Mouse (Mus musculus): Measurements from ENCODE around the gene D5Ertd577e.
"Not testable (repeated sequence)": the region's sequence is repeated elsewhere in the genome, so short reads cannot be mapped to it uniquely, and the experiment has no call there.

D5Ertd577e gene

DNA sequence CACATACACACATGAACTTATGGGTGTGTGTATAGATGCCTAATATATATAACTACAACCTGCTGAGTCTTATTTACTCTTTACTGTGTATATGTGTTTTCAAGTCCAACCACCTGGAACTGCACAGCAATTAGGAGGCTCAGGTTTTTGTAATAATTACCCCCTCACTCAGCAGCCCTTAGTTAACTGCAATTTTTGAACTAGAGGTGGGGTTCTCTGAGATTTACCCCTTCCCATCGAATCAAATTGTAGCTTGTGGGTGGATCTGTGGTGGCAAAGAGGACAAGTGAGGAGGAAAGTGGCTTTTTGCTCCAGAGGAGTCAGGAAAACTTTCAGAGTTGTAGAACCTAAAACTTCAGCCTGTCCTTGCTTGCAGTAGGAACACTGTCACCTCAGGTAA is at the start of gene D5Ertd577e:
Gene D5Ertd577e (plus strand): TSS at position 301 of the 400 bp plus-strand sequence.
- not testable (repeated sequence) for ATAC-seq (ENCODE audit: low TSS enrichment)

DNA sequence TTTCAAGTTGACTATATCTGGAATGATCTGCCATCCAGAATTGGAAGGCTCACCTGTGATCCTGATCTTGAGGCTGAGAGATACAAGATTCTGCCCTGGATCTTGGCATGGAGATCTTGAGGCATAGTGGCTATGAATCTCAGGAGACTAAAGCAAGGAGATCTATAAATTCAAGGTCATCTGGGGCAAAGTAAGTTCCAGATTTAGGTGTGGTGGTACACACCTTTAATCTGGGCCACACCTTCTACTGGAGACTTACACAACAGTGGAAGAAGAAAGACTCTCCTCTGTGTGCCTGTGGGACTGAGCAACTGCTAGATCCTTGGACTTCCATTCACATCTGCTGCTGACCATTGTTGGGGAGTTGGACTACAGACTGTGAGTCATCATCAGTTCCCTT is 53.9 kb downstream of the D5Ertd577e start, which contains the start of gene Gm3286:
Gene Gm3286 (plus strand): TSS at position 301 of the 400 bp plus-strand sequence.
- ATAC-seq (ENCODE audit: low TSS enrichment) = not testable (repeated sequence)
